Mouse (Mus musculus) testis, adult 2 months (tissue): ENCODE measurements around the gene Hipk1. TPM values are rescaled to one million over a fixed set of nuclear protein-coding genes. Genes with fewer than 3 reads are reported as not detected.
"Not testable (repeated sequence)": the region's sequence is repeated elsewhere in the genome, so short reads cannot be mapped to it uniquely, and the experiment has no call there.

Experiments
- H3K27ac ChIP-seq: fragments of 200-500 bp; 2 replicates; pipeline ENCODE4 v1.5.1; 2012; ENCODE audit warnings: low read depth, low read length; ENCODE audit not compliant: control insufficient read depth, insufficient read depth
- H3K27me3 ChIP-seq: fragments of 200-500 bp; 2 replicates; pipeline ENCODE4 v1.6.1; 2012; ENCODE audit warnings: mild to moderate bottlenecking, low read length, moderate library complexity; ENCODE audit not compliant: control insufficient read depth, insufficient read depth
- H3K36me3 ChIP-seq: fragments of 200-500 bp; 2 replicates; pipeline ENCODE4 v1.6.1; 2012; ENCODE audit warnings: mild to moderate bottlenecking, low read length; ENCODE audit not compliant: control insufficient read depth, insufficient read depth
- H3K4me1 ChIP-seq: fragments of 200-500 bp; 2 replicates; pipeline ENCODE4 v1.6.1; 2012; ENCODE audit warnings: low read length; ENCODE audit not compliant: control insufficient read depth, insufficient read depth
- H3K4me3 ChIP-seq: fragments of 200-500 bp; 2 replicates; pipeline ENCODE4 v1.5.1; 2012; ENCODE audit warnings: low read depth, mild to moderate bottlenecking, low read length, moderate library complexity, mixed read lengths; ENCODE audit not compliant: control insufficient read depth
- CTCF ChIP-seq: fragments of 200-500 bp; IDR thresholded peaks from 2 replicates; pipeline ENCODE4 v1.5.1; 2012; ENCODE audit warnings: low read depth, mild to moderate bottlenecking, inconsistent platforms, low read length, moderate library complexity; ENCODE audit not compliant: control insufficient read depth, insufficient read depth, insufficient replicate concordance
- POLR2A ChIP-seq: fragments of 200-500 bp; IDR thresholded peaks from 2 replicates; pipeline ENCODE4 v1.6.1; 2012; ENCODE audit warnings: low read depth, mild to moderate bottlenecking, inconsistent platforms, low read length, moderate library complexity; ENCODE audit not compliant: control insufficient read depth
- polyA plus RNA-seq: library from polyadenylated mRNA; depleted of rRNA; stranded (reverse); fragments of >200 nt; gene quantifications from 2 replicates; pipeline ENCODE4 v1.2.3, GENCODE M21; 2012

The Hipk1 gene
- polyA plus RNA-seq, 1 experiment: 224 TPM

- Histone ChIP-seq H3K27ac (0 out of 2 replicates have a peak overlapping the region, but pooled peaks have one; percentile 51), H3K4me1 (peaks cover 7% of the 10 kb centered on the region), H3K36me3 (no peaks in the 10 kb centered on the region), H3K4me3 (peak overlapping the region; percentile 45; the same call in 1 of the 2 replicates), H3K27me3 (no peaks in the 10 kb centered on the region)
- TF ChIP-seq CTCF (no peak), POLR2A (no peak)
Observed at GRCm38 (mm10) chr3:103792566-103792965, 1.2 kb upstream of the Hipk1 start.

GRCm38 (mm10) chr3:103792111-103792406, 696 bp upstream of the Hipk1 start:
- Histone ChIP-seq H3K27ac (peak overlapping the region; percentile 100), H3K4me3 (peak overlapping the region; percentile 100)
- H3K27me3 ChIP-seq, H3K36me3 ChIP-seq, H3K4me1 ChIP-seq: not testable (repeated sequence)

GRCm38 (mm10) chr3:103790346-103791145, 817 bp downstream of the Hipk1 start:
- H3K4me3 ChIP-seq: peak overlapping the region; percentile 100
- TF ChIP-seq POLR2A: peak; percentile 49; the same call in 1 of the 2 replicates
- TF ChIP-seq CTCF: no peak
- H3K27me3 ChIP-seq: no peaks in the 10 kb centered on the region
- H3K36me3 ChIP-seq: no peaks in the 10 kb centered on the region
- H3K4me1 ChIP-seq: peaks cover 7% of the 10 kb centered on the region
- peak overlapping the region; percentile 86 for H3K27ac ChIP-seq

- TF ChIP-seq POLR2A (no peak), CTCF (no peak)
- Histone ChIP-seq H3K4me1 (peaks cover 7% of the 10 kb centered on the region), H3K36me3 (no peaks in the 10 kb centered on the region), H3K27me3 (no peaks in the 10 kb centered on the region), H3K27ac (peak overlapping the region; percentile 86), H3K4me3 (peak overlapping the region; percentile 100)
Observed at GRCm38 (mm10) chr3:103789891-103790345, 1.4 kb downstream of the Hipk1 start.

- H3K4me3 ChIP-seq: peak overlapping the region; percentile 49; the same call in 1 of the 2 replicates
Observed at GRCm38 (mm10) chr3:103789096-103789495, 2.3 kb downstream of the Hipk1 start.

GRCm38 (mm10) chr3:103787225-103787624, 4.1 kb downstream of the Hipk1 start:
- no peak overlapping the region for H3K4me3 ChIP-seq
- no peak overlapping the region for H3K27ac ChIP-seq

More at GRCm38 (mm10) chr3:103789096-103789495, 2.3 kb downstream of the Hipk1 start:
- Histone ChIP-seq H3K27ac (no peak overlapping the region), H3K4me1 (peaks cover 7% of the 10 kb centered on the region), H3K27me3 (no peaks in the 10 kb centered on the region), H3K36me3 (no peaks in the 10 kb centered on the region)
- no peak for TF ChIP-seq POLR2A
- no peak for TF ChIP-seq CTCF

GRCm38 (mm10) chr3:103782844-103783609, 8.3 kb downstream of the Hipk1 start:
- TF ChIP-seq CTCF (no peak), POLR2A (no peak)
- no peaks in the 10 kb centered on the region; the same call in 1 of the 2 replicates for H3K4me1 ChIP-seq
- H3K27me3 ChIP-seq: no peaks in the 10 kb centered on the region
- no peak overlapping the region for H3K27ac ChIP-seq
- no peak overlapping the region for H3K4me3 ChIP-seq
- no peaks in the 10 kb centered on the region for H3K36me3 ChIP-seq

More at GRCm38 (mm10) chr3:103787225-103787624, 4.1 kb downstream of the Hipk1 start:
- no peaks in the 10 kb centered on the region for H3K27me3 ChIP-seq
- TF ChIP-seq POLR2A (no peak), CTCF (no peak)
- no peaks in the 10 kb centered on the region for H3K36me3 ChIP-seq
- peaks cover 5% of the 10 kb centered on the region for H3K4me1 ChIP-seq
